Mouse (Mus musculus) hindbrain, postnatal 0 days (tissue): ENCODE results near the gene Gm20388. TPM values are rescaled to one million over a fixed set of nuclear protein-coding genes. Genes with fewer than 3 reads are reported as not detected.

ENCODE experiments used
- ATAC-seq: fragments of 200-750 bp; cut with Nextera tagmentation; 2 replicates; pipeline ENCODE4 v1.8.0; 2017; ENCODE audit warnings: mild to moderate bottlenecking, moderate TSS enrichment, moderate library complexity
- DNase-seq: peaks from one replicate; pipeline ENCODE4 v3.0.0-alpha.2; 2015; ENCODE audit warnings: low spot score
- H3K27ac ChIP-seq: fragments of 300-500 bp; sonication (generic); 2 replicates; pipeline ENCODE4 v1.5.1; 2014; ENCODE audit warnings: mild to moderate bottlenecking
- H3K27me3 ChIP-seq: fragments of 300-500 bp; sonication (generic); 2 replicates; pipeline ENCODE4 v1.6.1; 2014; ENCODE audit warnings: low read length, mixed read lengths; ENCODE audit not compliant: insufficient read depth
- H3K36me3 ChIP-seq: fragments of 300-500 bp; sonication (generic); 2 replicates; pipeline ENCODE4 v1.6.1; 2014; ENCODE audit warnings: low read length, mixed read lengths; ENCODE audit not compliant: insufficient read depth
- H3K4me1 ChIP-seq: fragments of 300-500 bp; sonication (generic); 2 replicates; pipeline ENCODE4 v1.6.1; 2014; ENCODE audit warnings: antibody characterized with exemption, low read length, mixed read lengths; ENCODE audit not compliant: insufficient read depth
- H3K4me2 ChIP-seq: fragments of 300-500 bp; sonication (generic); 2 replicates; pipeline ENCODE4 v1.6.1; 2014; ENCODE audit warnings: low read depth, mild to moderate bottlenecking, low read length, moderate library complexity, mixed read lengths
- H3K4me3 ChIP-seq: fragments of 300-500 bp; sonication (generic); 2 replicates; pipeline ENCODE4 v1.5.1; 2014; ENCODE audit warnings: low read length
- H3K9ac ChIP-seq: fragments of 300-500 bp; sonication (generic); replicated peaks from 2 replicates; pipeline ENCODE4 v1.6.1; 2014; ENCODE audit warnings: mild to moderate bottlenecking, low read length, moderate library complexity, mixed read lengths
- H3K9me3 ChIP-seq: fragments of 300-500 bp; sonication (generic); 2 replicates; pipeline ENCODE4 v1.6.1; 2016; ENCODE audit warnings: low read length, mixed read lengths
- CTCF ChIP-seq: IDR thresholded peaks from 2 replicates; pipeline ENCODE4 v1.5.1; 2016; ENCODE audit warnings: antibody characterized with exemption, control low read depth, low read depth
- WGBS: fragments of 180-500 bp; shearing (Covaris S2); extraction: QIAGEN DNeasy Blood & Tissue Kit; methylation state at CpG from one replicate; pipeline ENCODE4 v1.1.7; 2014; 5-methylcytosine and 5-hydroxymethylcytosine counted together
- polyA plus RNA-seq: library from polyadenylated mRNA; unstranded; fragments of >200 nt; fragmentation: Nextera tagmentation; extraction: Ambion mirVana; gene quantifications from 2 replicates; pipeline ENCODE4 v1.2.1, GENCODE M21; 2015
- total RNA-seq: library from RNA; depleted of rRNA; stranded (reverse); fragments of >200 nt; gene quantifications from 2 replicates; pipeline ENCODE4 v1.2.3, GENCODE M21; 2014

The Gm20388 gene
- total and polyA plus RNA-seq, 2 experiments from 2014 or later = 71.3 TPM; not detected in 1

GRCm38 (mm10) chr8:124267206-124267605, 4356.6 kb downstream of the Gm20388 start:
- Histone ChIP-seq H3K9me3 (no peaks in the 10 kb centered on the region), H3K4me3 (no peak overlapping the region), H3K27me3 (no peaks in the 10 kb centered on the region), H3K36me3 (no peaks in the 10 kb centered on the region), H3K4me1 (peaks cover 16% of the 10 kb centered on the region; the same call in 1 of the 2 replicates), H3K4me2 (no peak overlapping the region), H3K9ac (no peak overlapping the region), H3K27ac (no peak overlapping the region)
- ATAC-seq (no peak), DNase-seq (no peak)
- WGBS = 86% methylated on average over 4 of the region's 4 CpGs
- no peak for TF ChIP-seq CTCF

GRCm38 (mm10) chr8:124270504-124270903, 4359.9 kb downstream of the Gm20388 start:
- no peak overlapping the region for H3K4me3 ChIP-seq
- H3K36me3 ChIP-seq = no peaks in the 10 kb centered on the region
- DNase-seq = no peak
- no peak for TF ChIP-seq CTCF
- no peak for ATAC-seq
- H3K4me1 ChIP-seq = peaks cover 6% of the 10 kb centered on the region; the same call in 1 of the 2 replicates
- no peaks in the 10 kb centered on the region for H3K9me3 ChIP-seq
- H3K27ac ChIP-seq = 0 out of 2 replicates have a peak overlapping the region, but pooled peaks have one; percentile 7
- WGBS = 74% methylated on average over 6 of the region's 6 CpGs
- H3K27me3 ChIP-seq = no peaks in the 10 kb centered on the region
- no peak overlapping the region for H3K4me2 ChIP-seq
- H3K9ac ChIP-seq = no peak overlapping the region

DNA sequence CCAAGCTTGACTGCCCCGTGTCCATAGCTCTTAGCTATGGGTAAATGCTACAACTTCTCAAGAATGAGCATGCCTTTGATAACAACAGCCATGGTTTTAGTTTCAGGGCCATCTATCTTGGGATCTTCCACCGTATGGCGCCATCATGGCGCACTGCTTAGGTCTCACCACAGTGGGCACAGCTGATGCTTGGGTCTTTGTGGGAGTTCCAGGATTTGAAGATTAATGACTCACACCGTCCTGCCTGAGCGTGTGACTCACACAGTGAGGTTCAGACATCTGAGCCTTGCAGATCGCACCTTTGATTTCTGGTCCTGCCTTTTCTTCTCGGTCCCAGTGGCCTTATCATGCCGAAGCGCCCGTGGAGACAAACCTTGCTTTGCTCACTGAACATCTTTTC, 4360.3 kb downstream of the Gm20388 start:
- no peak for ATAC-seq
- no peak for TF ChIP-seq CTCF
- no peak overlapping the region for H3K4me2 ChIP-seq
- H3K4me3 ChIP-seq = no peak overlapping the region
- no peak overlapping the region for H3K9ac ChIP-seq
- 89% methylated on average over 11 of the region's 11 CpGs for WGBS
- H3K4me1 ChIP-seq = peaks cover 6% of the 10 kb centered on the region; the same call in 1 of the 2 replicates
- no peak overlapping the region for H3K27ac ChIP-seq
- H3K36me3 ChIP-seq = no peaks in the 10 kb centered on the region
- no peak for DNase-seq
- H3K9me3 ChIP-seq = no peaks in the 10 kb centered on the region
- no peaks in the 10 kb centered on the region for H3K27me3 ChIP-seq

DNA sequence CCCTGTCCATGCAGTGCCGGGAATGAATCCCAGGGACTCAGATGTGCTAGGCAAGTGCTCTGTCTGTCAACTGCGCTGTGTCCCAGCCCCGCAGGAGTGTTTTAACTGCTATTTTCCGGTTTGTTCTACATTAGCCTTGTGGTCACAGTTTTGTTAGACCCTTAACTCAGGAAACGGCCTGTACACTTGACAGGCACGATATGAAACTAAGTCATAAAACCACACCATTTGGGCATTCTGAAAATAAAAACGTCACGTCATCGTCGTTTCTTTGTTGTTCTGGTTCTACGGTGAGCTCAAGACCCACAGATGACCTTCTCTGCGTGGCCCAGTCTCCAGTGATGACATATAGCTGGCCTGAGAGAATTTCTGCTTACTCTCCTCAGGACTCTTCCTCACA, 4360.9 kb downstream of the Gm20388 start:
- no peaks in the 10 kb centered on the region for H3K9me3 ChIP-seq
- DNase-seq (no peak), ATAC-seq (no peak)
- no peaks in the 10 kb centered on the region for H3K36me3 ChIP-seq
- H3K4me1 ChIP-seq = peaks cover 6% of the 10 kb centered on the region; the same call in 1 of the 2 replicates
- H3K27me3 ChIP-seq = no peaks in the 10 kb centered on the region
- 87% methylated on average over 12 of the region's 12 CpGs for WGBS
- H3K9ac ChIP-seq = no peak overlapping the region
- TF ChIP-seq CTCF = no peak
- H3K4me2 ChIP-seq = no peak overlapping the region
- H3K4me3 ChIP-seq = no peak overlapping the region
- H3K27ac ChIP-seq = no peak overlapping the region

- ATAC-seq = no peak
- 77% methylated on average over 3 of the region's 3 CpGs for WGBS
- no peak overlapping the region for H3K9ac ChIP-seq
- no peak for TF ChIP-seq CTCF
- no peaks in the 10 kb centered on the region for H3K27me3 ChIP-seq
- DNase-seq = no peak
- no peak overlapping the region for H3K4me3 ChIP-seq
- no peak overlapping the region for H3K4me2 ChIP-seq
- H3K36me3 ChIP-seq = no peaks in the 10 kb centered on the region
- H3K4me1 ChIP-seq = peaks cover 6% of the 10 kb centered on the region; the same call in 1 of the 2 replicates
- H3K9me3 ChIP-seq = no peaks in the 10 kb centered on the region
- no peak overlapping the region for H3K27ac ChIP-seq
Measured at GRCm38 (mm10) chr8:124272792-124273191, 4362.2 kb downstream of the Gm20388 start.

DNA sequence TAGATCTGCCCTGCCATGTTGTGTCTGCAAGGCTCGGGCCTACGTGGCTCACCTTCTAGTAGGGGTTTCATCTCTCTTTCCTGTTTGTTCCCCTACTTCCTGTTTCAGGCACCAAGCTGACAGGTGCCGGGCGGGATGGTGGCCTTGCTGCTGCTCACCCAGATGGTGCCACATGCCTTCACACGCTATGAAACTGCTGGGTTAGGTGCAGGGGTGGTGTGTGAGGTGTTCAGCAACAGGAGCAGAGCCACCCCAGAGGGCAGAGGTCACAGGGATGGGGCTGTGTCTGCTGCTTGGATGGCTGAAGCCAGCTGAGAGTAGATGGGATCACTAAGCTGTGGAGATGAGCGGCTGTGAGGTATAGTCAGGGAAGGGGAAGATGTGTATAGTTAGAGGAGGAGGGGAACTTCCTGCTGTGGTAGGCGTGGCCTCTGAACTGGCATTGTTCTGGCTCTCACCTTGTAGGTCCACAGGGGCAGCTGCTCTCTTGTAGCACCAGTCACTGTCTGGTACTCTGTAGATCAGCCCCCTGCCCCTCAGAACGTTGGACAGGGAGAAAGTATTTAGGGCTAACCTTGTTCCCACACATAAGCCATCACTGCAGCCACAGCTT, 4363.1 kb downstream of the Gm20388 start:
- H3K4me1 ChIP-seq = peaks cover 6% of the 10 kb centered on the region; the same call in 1 of the 2 replicates

DNA sequence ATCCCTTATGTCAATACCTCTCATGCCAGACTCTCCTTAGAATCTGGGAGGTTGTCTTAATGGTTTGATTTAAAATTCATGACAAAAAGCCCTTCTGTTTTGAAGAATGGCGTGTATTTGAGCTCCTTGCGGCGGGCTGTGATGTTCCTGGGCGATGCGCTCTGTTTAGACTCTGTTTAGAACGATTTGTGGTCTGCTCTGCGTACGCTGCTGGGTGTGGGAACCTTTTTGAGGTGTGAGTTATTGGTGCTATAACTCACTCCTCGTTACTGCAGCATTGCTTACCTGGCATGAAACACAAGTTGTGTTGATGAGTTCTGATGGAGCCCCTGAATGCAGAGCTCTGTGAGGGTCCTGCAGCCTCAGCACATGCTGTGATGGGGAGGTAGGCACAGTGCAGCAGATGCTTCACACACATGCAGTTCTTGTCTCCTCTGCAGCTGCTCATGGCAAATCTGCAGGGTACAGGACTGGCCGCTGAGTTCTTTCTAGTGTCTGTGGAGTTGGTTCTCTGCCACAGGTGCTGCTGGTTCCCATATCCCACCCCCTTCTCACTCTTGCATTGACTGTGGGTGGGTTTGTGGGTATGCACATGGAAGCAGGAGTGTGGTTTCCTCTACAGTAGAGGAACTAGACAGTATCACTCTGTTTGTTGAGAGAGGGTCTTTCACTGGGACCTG, 4363.9 kb downstream of the Gm20388 start:
- ATAC-seq (no peak), DNase-seq (no peak)
- H3K9me3 ChIP-seq = no peaks in the 10 kb centered on the region
- no peaks in the 10 kb centered on the region for H3K36me3 ChIP-seq
- 53% methylated on average over 10 of the region's 10 CpGs for WGBS
- H3K4me2 ChIP-seq = no peak overlapping the region
- no peaks in the 10 kb centered on the region for H3K27me3 ChIP-seq
- no peak overlapping the region for H3K4me3 ChIP-seq
- H3K9ac ChIP-seq = no peak overlapping the region
- peaks cover 6% of the 10 kb centered on the region; the same call in 1 of the 2 replicates for H3K4me1 ChIP-seq
- no peak for TF ChIP-seq CTCF
- no peak overlapping the region for H3K27ac ChIP-seq

More for the DNA sequence above, 4363.1 kb downstream of the Gm20388 start:
- DNase-seq = no peak
- H3K27me3 ChIP-seq = no peaks in the 10 kb centered on the region
- 65% methylated on average over 8 of the region's 8 CpGs for WGBS
- H3K4me2 ChIP-seq = no peak overlapping the region
- H3K9ac ChIP-seq = no peak overlapping the region
- no peak overlapping the region for H3K27ac ChIP-seq
- no peaks in the 10 kb centered on the region for H3K9me3 ChIP-seq
- no peak for ATAC-seq
- no peak overlapping the region for H3K4me3 ChIP-seq
- H3K36me3 ChIP-seq = no peaks in the 10 kb centered on the region
- no peak for TF ChIP-seq CTCF
